Mouse (Mus musculus) midbrain, postnatal 0 days (tissue): ENCODE data around the gene N4bp2l1. TPM values are rescaled to one million over a fixed set of nuclear protein-coding genes. Genes with fewer than 3 reads are reported as not detected.

Source experiments
- ATAC-seq: fragments of 200-750 bp; cut with Nextera tagmentation; 2 replicates; pipeline ENCODE4 v1.8.0; 2017; ENCODE audit warnings: moderate number of reproducible peaks, mild to moderate bottlenecking, moderate TSS enrichment, moderate library complexity; ENCODE audit not compliant: low FRiP score
- DNase-seq: peaks from one replicate; pipeline ENCODE4 v3.0.0-alpha.2; 2015; ENCODE audit warnings: low spot score
- H3K27ac ChIP-seq: fragments of 300-500 bp; sonication (generic); 2 replicates; pipeline ENCODE4 v1.5.1; 2014; ENCODE audit warnings: low read depth, mild to moderate bottlenecking, low read length, mixed read lengths
- H3K27me3 ChIP-seq: fragments of 300-500 bp; sonication (generic); 2 replicates; pipeline ENCODE4 v1.6.1; 2014; ENCODE audit warnings: low read length, control low read depth, mixed read lengths; ENCODE audit not compliant: insufficient read depth
- H3K36me3 ChIP-seq: fragments of 300-500 bp; sonication (generic); 2 replicates; pipeline ENCODE4 v1.6.1; 2014; ENCODE audit warnings: low read length, control low read depth, mixed read lengths; ENCODE audit not compliant: insufficient read depth
- H3K4me1 ChIP-seq: fragments of 300-500 bp; sonication (generic); 2 replicates; pipeline ENCODE4 v1.6.1; 2014; ENCODE audit warnings: mild to moderate bottlenecking, control low read depth, antibody characterized with exemption, low read length, mixed read lengths; ENCODE audit not compliant: insufficient read depth
- H3K4me2 ChIP-seq: fragments of 300-500 bp; sonication (generic); 2 replicates; pipeline ENCODE4 v1.6.1; 2014; ENCODE audit warnings: low read depth, mild to moderate bottlenecking, low read length, mixed read lengths; ENCODE audit not compliant: poor library complexity, severe bottlenecking
- H3K4me3 ChIP-seq: fragments of 300-500 bp; sonication (generic); 2 replicates; pipeline ENCODE4 v1.5.1; 2014; ENCODE audit warnings: low read depth, mild to moderate bottlenecking, low read length, moderate library complexity
- H3K9ac ChIP-seq: fragments of 300-500 bp; sonication (generic); replicated peaks from 2 replicates; pipeline ENCODE4 v1.6.1; 2014; ENCODE audit warnings: mild to moderate bottlenecking, low read length, moderate library complexity, mixed read lengths; ENCODE audit not compliant: poor library complexity, severe bottlenecking
- H3K9me3 ChIP-seq: fragments of 300-500 bp; sonication (generic); 2 replicates; pipeline ENCODE4 v1.6.1; 2016; ENCODE audit warnings: low read length, control low read depth
- CTCF ChIP-seq: IDR thresholded peaks from 2 replicates; pipeline ENCODE4 v1.5.1; 2016; ENCODE audit warnings: antibody characterized with exemption, mild to moderate bottlenecking
- WGBS: fragments of 180-500 bp; shearing (Covaris S2); extraction: QIAGEN DNeasy Blood & Tissue Kit; methylation state at CpG from one replicate; pipeline ENCODE4 v1.1.7; 2014; 5-methylcytosine and 5-hydroxymethylcytosine counted together
- polyA plus RNA-seq: library from polyadenylated mRNA; unstranded; fragments of >200 nt; fragmentation: Nextera tagmentation; extraction: Ambion mirVana; gene quantifications from 2 replicates; pipeline ENCODE4 v1.2.1, GENCODE M21; 2015
- total RNA-seq: library from RNA; depleted of rRNA; stranded (reverse); fragments of >200 nt; gene quantifications from 2 replicates; pipeline ENCODE4 v1.2.3, GENCODE M21; 2014

N4bp2l1 gene
- total and polyA plus RNA-seq, 2 experiments from 2014 or later, result 16.8 to 38.0 TPM

DNA sequence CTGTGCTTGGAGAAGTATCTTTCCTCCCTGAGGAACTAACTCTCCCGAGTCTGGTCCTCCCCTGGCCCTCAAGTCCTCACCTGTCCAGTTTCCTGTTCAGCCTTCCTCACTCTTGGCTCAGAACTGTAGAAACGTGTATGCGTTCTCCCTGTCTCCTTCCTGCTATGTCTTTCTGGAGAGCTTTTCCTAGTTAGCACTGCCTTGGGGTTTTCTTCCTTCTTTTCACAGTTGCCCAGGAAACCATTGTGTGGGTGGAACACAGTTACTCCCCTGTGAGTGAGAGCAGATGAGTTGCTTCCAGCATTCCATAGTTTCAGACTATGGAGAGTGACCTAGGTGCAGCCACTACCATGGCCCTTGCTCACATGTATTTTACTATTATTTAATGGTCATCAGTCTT is 30.8 kb downstream of the N4bp2l1 start:
- ATAC-seq (no peak), DNase-seq (no peak)
- WGBS, result 55% methylated on average over 3 of the region's 3 CpGs
- Histone ChIP-seq H3K4me2 (no peak overlapping the region), H3K4me3 (no peak overlapping the region), H3K4me1 (no peaks in the 10 kb centered on the region), H3K36me3 (0 out of 2 replicates have a peak, but pooled peaks cover 9% of the 10 kb centered on the region), H3K9me3 (no peaks in the 10 kb centered on the region), H3K9ac (no peak overlapping the region), H3K27ac (no peak overlapping the region), H3K27me3 (no peaks in the 10 kb centered on the region)
- no peak for TF ChIP-seq CTCF

GRCm38 (mm10) chr5:150564426-150564825 is 32.6 kb downstream of the N4bp2l1 start:
- 94% methylated on average over 6 of the region's 6 CpGs for WGBS
- no peak for ATAC-seq
- H3K9me3 ChIP-seq, result no peaks in the 10 kb centered on the region
- no peaks in the 10 kb centered on the region for H3K4me1 ChIP-seq
- DNase-seq, result no peak
- peaks cover 14% of the 10 kb centered on the region; the same call in 1 of the 2 replicates for H3K36me3 ChIP-seq
- no peaks in the 10 kb centered on the region for H3K27me3 ChIP-seq
- H3K27ac ChIP-seq, result no peak overlapping the region
- H3K4me2 ChIP-seq, result no peak overlapping the region
- no peak overlapping the region for H3K9ac ChIP-seq
- no peak overlapping the region for H3K4me3 ChIP-seq
- no peak for TF ChIP-seq CTCF

GRCm38 (mm10) chr5:150561783-150562182 is 35.2 kb downstream of the N4bp2l1 start:
- no peak overlapping the region for H3K27ac ChIP-seq
- 92% methylated on average over 5 of the region's 5 CpGs for WGBS
- DNase-seq, result no peak
- H3K36me3 ChIP-seq, result peaks cover 9% of the 10 kb centered on the region; the same call in 1 of the 2 replicates
- H3K27me3 ChIP-seq, result no peaks in the 10 kb centered on the region
- H3K4me2 ChIP-seq, result no peak overlapping the region
- no peak for ATAC-seq
- H3K4me1 ChIP-seq, result no peaks in the 10 kb centered on the region
- H3K4me3 ChIP-seq, result no peak overlapping the region
- TF ChIP-seq CTCF, result no peak
- H3K9me3 ChIP-seq, result no peaks in the 10 kb centered on the region
- H3K9ac ChIP-seq, result no peak overlapping the region

- Histone ChIP-seq H3K27me3 (no peaks in the 10 kb centered on the region), H3K36me3 (peaks cover 9% of the 10 kb centered on the region; the same call in 1 of the 2 replicates), H3K27ac (no peak overlapping the region), H3K4me1 (no peaks in the 10 kb centered on the region), H3K4me3 (no peak overlapping the region), H3K4me2 (no peak overlapping the region), H3K9ac (no peak overlapping the region), H3K9me3 (no peaks in the 10 kb centered on the region)
- DNase-seq, result no peak
- TF ChIP-seq CTCF, result no peak
- ATAC-seq, result no peak
Measured at GRCm38 (mm10) chr5:150561376-150561775, 35.6 kb downstream of the N4bp2l1 start.

GRCm38 (mm10) chr5:150560851-150561250 is 36.1 kb downstream of the N4bp2l1 start:
- Histone ChIP-seq H3K27ac (no peak overlapping the region), H3K27me3 (no peaks in the 10 kb centered on the region), H3K4me2 (no peak overlapping the region), H3K9ac (no peak overlapping the region), H3K36me3 (peaks cover 9% of the 10 kb centered on the region; the same call in 1 of the 2 replicates), H3K9me3 (no peaks in the 10 kb centered on the region), H3K4me3 (no peak overlapping the region), H3K4me1 (no peaks in the 10 kb centered on the region)
- TF ChIP-seq CTCF, result no peak
- DNase-seq, result no peak
- ATAC-seq, result no peak
- WGBS, result 95% methylated on average over 5 of the region's 5 CpGs

- no peak for DNase-seq
Measured at GRCm38 (mm10) chr5:150559519-150560103, 37.4 kb downstream of the N4bp2l1 start.

More at GRCm38 (mm10) chr5:150559519-150560103, 37.4 kb downstream of the N4bp2l1 start:
- no peak for ATAC-seq
- Histone ChIP-seq H3K4me2 (no peak overlapping the region), H3K27ac (no peak overlapping the region), H3K4me3 (no peak overlapping the region), H3K27me3 (no peaks in the 10 kb centered on the region), H3K9me3 (no peaks in the 10 kb centered on the region), H3K36me3 (peaks cover 9% of the 10 kb centered on the region; the same call in 1 of the 2 replicates), H3K4me1 (no peaks in the 10 kb centered on the region), H3K9ac (no peak overlapping the region)
- 90% methylated on average over 6 of the region's 6 CpGs for WGBS
- no peak for TF ChIP-seq CTCF
